Mouse (Mus musculus) liver, adult 2 months (tissue): Measurements from ENCODE around the gene Hoxa3. TPM values are rescaled to one million over a fixed set of nuclear protein-coding genes. Genes with fewer than 3 reads are reported as not detected.

ENCODE experiments used
- DNase-seq: peaks from one replicate; pipeline ENCODE4 v3.0.0-alpha.2; 2011; ENCODE audit warnings: low read depth, low spot score; ENCODE audit errors: extremely low read depth
- H3K27ac ChIP-seq: fragments of 200-500 bp; replicated peaks from 2 replicates; pipeline ENCODE4 v1.5.1; 2012; ENCODE audit warnings: low read depth, mild to moderate bottlenecking, control low read depth, inconsistent platforms, low read length; ENCODE audit not compliant: insufficient read depth
- H3K27me3 ChIP-seq: fragments of 200-500 bp; 2 replicates; pipeline ENCODE4 v1.6.1; 2012; ENCODE audit warnings: mild to moderate bottlenecking, moderate library complexity, low read length, inconsistent platforms; ENCODE audit not compliant: control insufficient read depth, insufficient read depth
- H3K36me3 ChIP-seq: fragments of 200-500 bp; 2 replicates; pipeline ENCODE4 v1.6.1; 2012; ENCODE audit warnings: low read length, inconsistent platforms; ENCODE audit not compliant: control insufficient read depth, insufficient read depth
- H3K4me1 ChIP-seq: fragments of 200-500 bp; 2 replicates; pipeline ENCODE4 v1.6.1; 2011; ENCODE audit warnings: low read length; ENCODE audit not compliant: control insufficient read depth, insufficient read depth
- H3K4me3 ChIP-seq: fragments of 200-500 bp; 2 replicates; pipeline ENCODE4 v1.5.1; 2011; ENCODE audit warnings: low read depth, mild to moderate bottlenecking, control low read depth, low read length, moderate library complexity; ENCODE audit not compliant: insufficient read depth
- H3K79me2 ChIP-seq: fragments of 200-500 bp; 2 replicates; pipeline ENCODE4 v1.6.1; 2012; ENCODE audit warnings: inconsistent platforms, mild to moderate bottlenecking, low read length, moderate library complexity; ENCODE audit not compliant: control insufficient read depth, insufficient read depth
- H3K9ac ChIP-seq: fragments of 200-500 bp; 2 replicates; pipeline ENCODE4 v1.6.1; 2012; ENCODE audit warnings: low read depth, mild to moderate bottlenecking, control low read depth, inconsistent platforms, low read length
- CTCF ChIP-seq: fragments of 200-500 bp; IDR thresholded peaks from 2 replicates; pipeline ENCODE4 v1.5.1; 2011; ENCODE audit warnings: low read depth, low read length, control low read depth
- POLR2A ChIP-seq: fragments of 200-500 bp; IDR thresholded peaks from 2 replicates; pipeline ENCODE4 v1.6.1; 2011; ENCODE audit warnings: low read length, control low read depth; ENCODE audit not compliant: insufficient read depth; ENCODE audit errors: extremely low read depth
- WGBS: fragments of 180-500 bp; shearing (Covaris S2); methylation state at CpG from one replicate; pipeline ENCODE4 v1.1.7; 2018; 5-methylcytosine and 5-hydroxymethylcytosine counted together
- polyA plus RNA-seq: library from polyadenylated mRNA; depleted of rRNA; stranded (reverse); fragments of >200 nt; gene quantifications from 2 replicates; pipeline ENCODE4 v1.2.3, GENCODE M21; 2012
- total RNA-seq: library from RNA; depleted of rRNA; stranded (reverse); fragments of >200 nt; gene quantifications from 2 replicates; pipeline ENCODE4 v1.2.3, GENCODE M21; 2014

The Hoxa3 gene
- total and polyA plus RNA-seq, 2 experiments = 0.09 to 0.20 TPM

GRCm38 (mm10) chr6:52235866-52236265 is 22.7 kb upstream of the Hoxa3 start:
- H3K27ac ChIP-seq = no peak overlapping the region
- H3K4me1 ChIP-seq = no peaks in the 10 kb centered on the region
- no peak overlapping the region for H3K4me3 ChIP-seq
- H3K9ac ChIP-seq = no peak overlapping the region
- WGBS = 25% methylated on average over 6 of the region's 6 CpGs
- peaks cover 60% of the 10 kb centered on the region for H3K27me3 ChIP-seq
- TF ChIP-seq CTCF = no peak
- no peak for TF ChIP-seq POLR2A
- H3K36me3 ChIP-seq = no peaks in the 10 kb centered on the region
- H3K79me2 ChIP-seq = no peaks in the 10 kb centered on the region
- DNase-seq = no peak

- Histone ChIP-seq H3K4me1 (no peaks in the 10 kb centered on the region), H3K79me2 (no peaks in the 10 kb centered on the region), H3K27ac (no peak overlapping the region), H3K27me3 (peaks cover 61% of the 10 kb centered on the region), H3K4me3 (no peak overlapping the region), H3K9ac (no peak overlapping the region), H3K36me3 (no peaks in the 10 kb centered on the region)
- no peak for DNase-seq
- no peak for TF ChIP-seq POLR2A
- TF ChIP-seq CTCF = no peak
- 35% methylated on average over 9 of the region's 9 CpGs for WGBS
Observed at GRCm38 (mm10) chr6:52235267-52235666, 22.1 kb upstream of the Hoxa3 start.

GRCm38 (mm10) chr6:52234428-52235140 is 21.4 kb upstream of the Hoxa3 start:
- Histone ChIP-seq H3K4me3 (no peak overlapping the region), H3K27ac (no peak overlapping the region), H3K79me2 (no peaks in the 10 kb centered on the region), H3K27me3 (peaks cover 61% of the 10 kb centered on the region), H3K36me3 (no peaks in the 10 kb centered on the region), H3K4me1 (no peaks in the 10 kb centered on the region), H3K9ac (no peak overlapping the region)
- TF ChIP-seq CTCF (no peak), POLR2A (no peak)
- DNase-seq = no peak
- whole genome bisulfite sequencing = 6% methylated on average over 68 of the region's 68 CpGs

GRCm38 (mm10) chr6:52233546-52234427 is 20.7 kb upstream of the Hoxa3 start:
- no peak overlapping the region for H3K9ac ChIP-seq
- DNase-seq = no peak
- 4% methylated on average over 70 of the region's 70 CpGs for WGBS

GRCm38 (mm10) chr6:52232984-52233545 is 19.9 kb upstream of the Hoxa3 start:
- no peak overlapping the region for H3K9ac ChIP-seq
- no peak for DNase-seq
- no peak for TF ChIP-seq CTCF
- no peak for TF ChIP-seq POLR2A
- H3K79me2 ChIP-seq = no peaks in the 10 kb centered on the region
- no peaks in the 10 kb centered on the region for H3K36me3 ChIP-seq
- no peak overlapping the region for H3K27ac ChIP-seq
- peaks cover 62% of the 10 kb centered on the region for H3K27me3 ChIP-seq
- WGBS = 7% methylated on average over 23 of the region's 23 CpGs
- H3K4me3 ChIP-seq = no peak overlapping the region
- H3K4me1 ChIP-seq = no peaks in the 10 kb centered on the region

More at GRCm38 (mm10) chr6:52233546-52234427, 20.7 kb upstream of the Hoxa3 start:
- peaks cover 63% of the 10 kb centered on the region for H3K27me3 ChIP-seq
- no peak overlapping the region for H3K4me3 ChIP-seq
- H3K4me1 ChIP-seq = no peaks in the 10 kb centered on the region
- no peaks in the 10 kb centered on the region for H3K79me2 ChIP-seq
- H3K36me3 ChIP-seq = no peaks in the 10 kb centered on the region
- TF ChIP-seq CTCF (no peak), POLR2A (no peak)
- no peak overlapping the region for H3K27ac ChIP-seq

GRCm38 (mm10) chr6:52232568-52232965 is 19.4 kb upstream of the Hoxa3 start:
- Histone ChIP-seq H3K4me3 (no peak overlapping the region), H3K27me3 (peaks cover 61% of the 10 kb centered on the region), H3K9ac (no peak overlapping the region)

More at GRCm38 (mm10) chr6:52232568-52232965, 19.4 kb upstream of the Hoxa3 start:
- no peak for TF ChIP-seq CTCF
- Histone ChIP-seq H3K27ac (no peak overlapping the region), H3K4me1 (no peaks in the 10 kb centered on the region), H3K79me2 (no peaks in the 10 kb centered on the region), H3K36me3 (no peaks in the 10 kb centered on the region)
- DNase-seq = no peak
- 4% methylated on average over 18 of the region's 18 CpGs for WGBS
